Mouse (Mus musculus): ENCODE measurements around the gene Hoxc11.

- TF ChIP-seq CTCF (IDR thresholded peaks at IDR 0.05; ENCODE audit: low read depth, low read length) (no peak), POLR2A (IDR thresholded peaks at IDR 0.05; ENCODE audit: extremely low read depth, insufficient read depth, low read length) (no peak)
Observed at GRCm38 (mm10) chr15:102996548-102996947, 42.3 kb downstream of the Hoxc11 start.

Measured in liver, adult 2 months (tissue).